25 mouse cellular contexts compared by ENCODE assay signal in genomic region chr19:56172454-56172853, GRCm38 (mm10).
A peak's percentile ranks its signal among the peaks of the same experiment; 100 is the strongest.
DNase-seq lines count a peak whose midpoint lies in the region; ATAC-seq and TF ChIP-seq lines count a peak whose summit lies in the region.
"Had no signal": no experiment of that assay in that cellular context is flagged by ENCODE, and none has a peak within 500 bp of the region (broad histone marks: within the 10 kb centered on the region; RNA-seq: fewer than 3 reads in every experiment).

No protein-coding gene starts in this region.

- no peak overlapping the region for H3K27ac ChIP-seq in hindbrain, embryonic 13.5 days
- no peak overlapping the region for H3K27ac ChIP-seq in hindbrain, embryonic 10.5 days
- no peak overlapping the region for H3K27ac ChIP-seq in hindbrain, postnatal 0 days
- no peak overlapping the region for H3K27ac ChIP-seq in heart, embryonic 11.5 days (ENCODE audit: low read depth, low read length)
- H3K27ac ChIP-seq in kidney, embryonic 14.5 days (ENCODE audit: low read depth, low read length) = no peak overlapping the region
- H3K27ac ChIP-seq: embryonic facial prominence, embryonic 10.5 days; intestine, embryonic 15.5 days; limb, embryonic 12.5 days; macrophage had no signal

- H3K9ac ChIP-seq in hindbrain, embryonic 13.5 days = no peak overlapping the region
- no peak overlapping the region for H3K9ac ChIP-seq in hindbrain, postnatal 0 days (replicated peaks; ENCODE audit: low read length)
- no peak overlapping the region for H3K9ac ChIP-seq in heart, embryonic 11.5 days (ENCODE audit: low read depth, low read length)
- H3K9ac ChIP-seq in kidney, embryonic 14.5 days (ENCODE audit: low read depth, low read length) = no peak overlapping the region
- H3K9ac ChIP-seq: forebrain, postnatal 0 days; intestine, embryonic 15.5 days; limb, embryonic 12.5 days; liver, postnatal 0 days had no signal

- peak; percentile 39; the same call in 1 of the 2 replicates for ATAC-seq in hindbrain, embryonic 13.5 days (ENCODE audit: low FRiP score)
- no peak for ATAC-seq in hindbrain, postnatal 0 days
- no peak for ATAC-seq in heart, embryonic 11.5 days (replicated peaks; ENCODE audit: insufficient number of reproducible peaks, low FRiP score, low TSS enrichment)
- ATAC-seq in kidney, embryonic 14.5 days (ENCODE audit: low FRiP score, low TSS enrichment) = no peak
- ATAC-seq: forebrain, postnatal 0 days; intestine, embryonic 15.5 days; liver, postnatal 0 days; lung, postnatal 0 days had no signal

- peaks cover 13% of the 10 kb centered on the region; the same call in 1 of the 2 replicates for H3K27me3 ChIP-seq in hindbrain, embryonic 13.5 days
- no peaks in the 10 kb centered on the region for H3K27me3 ChIP-seq in hindbrain, embryonic 10.5 days (ENCODE audit: insufficient read depth, poor library complexity, severe bottlenecking)
- no peaks in the 10 kb centered on the region for H3K27me3 ChIP-seq in hindbrain, postnatal 0 days (ENCODE audit: insufficient read depth, low read length)
- no peaks in the 10 kb centered on the region for H3K27me3 ChIP-seq in heart, embryonic 11.5 days (ENCODE audit: control insufficient read depth, insufficient read depth, low read length)
- H3K27me3 ChIP-seq in kidney, embryonic 14.5 days (ENCODE audit: control insufficient read depth, insufficient read depth, low read length) = no peaks in the 10 kb centered on the region
- H3K27me3 ChIP-seq: intestine, embryonic 15.5 days had no signal

- no peaks in the 10 kb centered on the region for H3K4me1 ChIP-seq in hindbrain, embryonic 13.5 days (replicated peaks)
- H3K4me1 ChIP-seq in hindbrain, embryonic 10.5 days (replicated peaks) = peaks cover 4% of the 10 kb centered on the region
- no peaks in the 10 kb centered on the region for H3K4me1 ChIP-seq in hindbrain, postnatal 0 days (ENCODE audit: insufficient read depth, low read length)
- peaks cover 8% of the 10 kb centered on the region for H3K4me1 ChIP-seq in heart, embryonic 11.5 days (ENCODE audit: control insufficient read depth, insufficient read depth, low read length)
- H3K4me1 ChIP-seq in kidney, embryonic 14.5 days (ENCODE audit: control insufficient read depth, insufficient read depth, low read length) = no peaks in the 10 kb centered on the region; the same call in 1 of the 2 replicates
- H3K4me1 ChIP-seq: intestine, embryonic 15.5 days had no signal

- H3K36me3 ChIP-seq in hindbrain, embryonic 13.5 days = no peaks in the 10 kb centered on the region
- no peaks in the 10 kb centered on the region for H3K36me3 ChIP-seq in hindbrain, embryonic 10.5 days
- H3K36me3 ChIP-seq in hindbrain, postnatal 0 days (ENCODE audit: insufficient read depth, low read length) = no peaks in the 10 kb centered on the region
- no peaks in the 10 kb centered on the region for H3K36me3 ChIP-seq in heart, embryonic 11.5 days (ENCODE audit: control insufficient read depth, insufficient read depth, low read length)
- no peaks in the 10 kb centered on the region for H3K36me3 ChIP-seq in kidney, embryonic 14.5 days (ENCODE audit: control insufficient read depth, insufficient read depth, low read length)
- H3K36me3 ChIP-seq: embryonic facial prominence, embryonic 10.5 days; G1E; intestine, embryonic 15.5 days; limb, embryonic 12.5 days had no signal

- no peak for TF ChIP-seq POLR2A in brain, embryonic 14.5 days (IDR thresholded peaks at IDR 0.05; ENCODE audit: borderline replicate concordance, extremely low read depth, insufficient read depth, insufficient read length, poor library complexity, severe bottlenecking)

- TF ChIP-seq CTCF in brain, embryonic 14.5 days (IDR thresholded peaks at IDR 0.05; ENCODE audit: borderline replicate concordance, extremely low read depth, insufficient read depth, insufficient read length) = no peak
- no peak for TF ChIP-seq CTCF in hindbrain, postnatal 0 days (IDR thresholded peaks at IDR 0.05; ENCODE audit: low read depth)

- H3K9me3 ChIP-seq in hindbrain, embryonic 13.5 days = no peaks in the 10 kb centered on the region
- H3K9me3 ChIP-seq in hindbrain, embryonic 10.5 days = peaks cover 5% of the 10 kb centered on the region; the same call in 1 of the 2 replicates
- peaks cover 4% of the 10 kb centered on the region; the same call in 1 of the 2 replicates for H3K9me3 ChIP-seq in hindbrain, postnatal 0 days (ENCODE audit: low read length)
- peaks cover 3% of the 10 kb centered on the region; the same call in 1 of the 2 replicates for H3K9me3 ChIP-seq in heart, embryonic 11.5 days (replicated peaks; ENCODE audit: control insufficient read depth, low read length)
- H3K9me3 ChIP-seq in kidney, embryonic 14.5 days (ENCODE audit: control insufficient read depth, low read length) = no peaks in the 10 kb centered on the region; the same call in 1 of the 2 replicates
- H3K9me3 ChIP-seq: G1E; intestine, embryonic 15.5 days had no signal

- DNase-seq in hindbrain, embryonic 10.5 days (ENCODE audit: low spot score) = no peak
- peak; percentile 27 for DNase-seq in Muller cell, postnatal 12 days (ENCODE audit: inconsistent ontology term)
- DNase-seq in brain, embryonic 14.5 days (ENCODE audit: low read depth) = peak; percentile 56
- peak; percentile 35 for DNase-seq in hindbrain, postnatal 0 days (ENCODE audit: low spot score)
- DNase-seq: adrenal gland, adult 8-10 months; B cell, adult 2 months; forebrain, postnatal 0 days; gastrocnemius, postnatal 36 days; heart, postnatal 4 days; kidney, adult 8-10 months; kidney, postnatal 14 days; liver, postnatal 0 days; retina, postnatal 1 day; right cerebral cortex, postnatal 25 days; thymus, postnatal 14 days had no signal

- no peak overlapping the region for H3K4me3 ChIP-seq in hindbrain, embryonic 13.5 days
- no peak overlapping the region for H3K4me3 ChIP-seq in hindbrain, embryonic 10.5 days
- no peak overlapping the region for H3K4me3 ChIP-seq in hindbrain, postnatal 0 days (ENCODE audit: low read length)
- H3K4me3 ChIP-seq in heart, embryonic 11.5 days (ENCODE audit: low read depth, low read length) = no peak overlapping the region
- H3K4me3 ChIP-seq in kidney, embryonic 14.5 days (ENCODE audit: low read length) = no peak overlapping the region
- H3K4me3 ChIP-seq: embryonic facial prominence, embryonic 10.5 days; intestine, embryonic 15.5 days; limb, embryonic 12.5 days had no signal

- H3K4me2 ChIP-seq in hindbrain, embryonic 13.5 days = no peak overlapping the region
- no peak overlapping the region for H3K4me2 ChIP-seq in hindbrain, postnatal 0 days (ENCODE audit: low read depth, low read length)
- H3K4me2 ChIP-seq in heart, embryonic 11.5 days = no peak overlapping the region
- no peak overlapping the region for H3K4me2 ChIP-seq in kidney, embryonic 14.5 days (replicated peaks; ENCODE audit: low read depth, low read length)
- H3K4me2 ChIP-seq: intestine, embryonic 15.5 days; limb, embryonic 12.5 days; liver, embryonic 11.5 days had no signal

- WGBS in hindbrain, embryonic 13.5 days = 60% methylated on average over 5 of the region's 5 CpGs
- 80% methylated on average over 5 of the region's 5 CpGs for WGBS in hindbrain, embryonic 10.5 days
- WGBS in hindbrain, postnatal 0 days = 55% methylated on average over 5 of the region's 5 CpGs
- 33% methylated on average over 5 of the region's 5 CpGs for WGBS in heart, embryonic 11.5 days (ENCODE audit: insufficient replicate concordance)
- WGBS in kidney, embryonic 14.5 days = 73% methylated on average over 5 of the region's 5 CpGs
